Mouse (Mus musculus) CD4-positive, CD25-positive, alpha-beta regulatory T cell, adult 2 months (primary cell): Measurements from ENCODE around the gene Fam24a.

Source experiments
- DNase-seq: peaks from one replicate; pipeline ENCODE4 v3.0.0-alpha.2; 2012; ENCODE audit warnings: low read depth, low spot score

Fam24a gene

GRCm38 (mm10) chr7:131333564-131333963 is at the start of gene Fam24a:
Gene Fam24a (plus strand): TSS chr7:131333864.
- no peak for DNase-seq

DNA sequence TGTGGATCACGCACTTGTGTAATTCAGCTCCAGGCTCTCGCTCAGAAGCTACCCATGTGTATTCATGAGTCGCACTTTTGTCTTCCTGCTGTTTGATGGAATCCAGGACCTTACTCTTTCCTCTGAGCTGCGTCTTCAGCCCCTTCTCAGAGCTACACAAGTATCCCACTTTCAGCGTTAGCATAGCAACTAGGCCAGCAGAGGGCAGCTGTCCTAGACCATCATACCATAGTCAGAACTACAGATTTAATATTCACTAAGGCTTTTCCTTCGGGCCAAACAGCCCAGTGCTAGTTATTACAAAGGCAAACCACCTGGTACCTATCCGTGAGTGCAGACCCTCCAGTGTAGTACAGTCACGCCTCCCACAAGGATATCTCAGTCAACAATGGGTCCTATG is 36.5 kb upstream of the Fam24a start:
- DNase-seq = no peak

- no peak for DNase-seq
These were observed 30.3 kb upstream of the Fam24a start for GRCm38 (mm10) chr7:131303340-131303739.

DNA sequence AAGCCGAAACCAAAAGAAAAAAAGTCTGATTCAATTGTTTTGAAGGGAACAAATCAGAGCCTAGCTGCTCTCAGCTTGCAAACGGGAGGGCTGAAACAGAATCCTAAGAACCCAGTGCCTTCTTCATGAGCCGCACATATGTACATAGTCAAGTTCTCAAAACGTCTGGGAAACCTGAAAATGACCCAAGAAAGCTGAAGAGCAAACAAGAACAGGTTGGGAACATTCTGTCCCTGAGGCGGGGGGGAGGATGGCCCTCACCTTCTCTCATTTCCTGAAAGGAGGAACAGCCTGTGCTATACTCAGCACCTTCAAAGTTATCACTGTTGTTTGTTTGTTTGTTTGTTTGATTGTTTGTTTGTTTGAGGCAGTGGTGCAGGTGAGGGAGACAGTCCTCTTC is 26.9 kb upstream of the Fam24a start:
- no peak for DNase-seq

DNA sequence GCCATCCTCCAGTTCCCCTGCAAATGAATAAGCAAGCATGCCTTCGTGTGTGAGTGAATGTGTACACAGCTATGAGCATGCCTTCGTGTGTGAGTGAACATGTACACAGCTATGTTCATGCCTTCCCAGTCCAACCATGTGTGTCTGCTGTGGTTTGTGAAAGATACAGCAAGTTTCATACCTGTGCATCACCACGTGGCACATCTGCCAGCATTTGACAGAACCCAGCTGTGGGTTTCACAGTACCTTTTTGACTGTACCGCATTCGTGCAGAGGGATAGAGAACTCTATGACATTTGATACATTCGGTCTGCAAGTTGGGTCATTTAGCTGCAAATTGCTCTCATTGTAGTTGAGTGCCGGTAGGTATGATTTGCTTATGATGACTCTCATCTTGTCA is 19.2 kb upstream of the Fam24a start:
- DNase-seq = no peak

- no peak for DNase-seq
These were observed 16.1 kb upstream of the Fam24a start for GRCm38 (mm10) chr7:131317587-131317986.

- DNase-seq = no peak
These were observed 15.3 kb upstream of the Fam24a start for GRCm38 (mm10) chr7:131318340-131318739.

DNA sequence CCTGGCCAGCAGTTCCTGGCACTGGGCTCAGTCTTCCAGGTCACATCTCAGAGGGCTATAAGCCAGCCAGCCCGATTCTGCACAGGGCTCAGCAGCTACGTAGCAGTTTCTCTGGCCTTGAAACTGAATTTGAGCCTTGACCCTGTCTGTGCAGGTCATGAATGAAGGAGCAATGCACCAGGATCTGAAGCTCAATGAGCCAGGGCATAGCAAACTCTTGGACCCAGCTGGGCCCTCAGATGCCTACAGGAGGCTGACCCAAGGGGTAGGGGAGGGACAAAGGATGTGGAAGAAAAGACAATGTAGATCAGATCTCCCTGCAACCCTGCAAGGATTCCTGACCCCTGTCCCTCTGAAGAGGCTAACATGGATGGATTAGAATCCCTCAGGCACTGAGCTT is 11.5 kb upstream of the Fam24a start, which contains the start of gene Cuzd1:
Gene Cuzd1, minus strand, starts transcription at position 101 of the 400 bp plus-strand sequence.
- DNase-seq = no peak

DNA sequence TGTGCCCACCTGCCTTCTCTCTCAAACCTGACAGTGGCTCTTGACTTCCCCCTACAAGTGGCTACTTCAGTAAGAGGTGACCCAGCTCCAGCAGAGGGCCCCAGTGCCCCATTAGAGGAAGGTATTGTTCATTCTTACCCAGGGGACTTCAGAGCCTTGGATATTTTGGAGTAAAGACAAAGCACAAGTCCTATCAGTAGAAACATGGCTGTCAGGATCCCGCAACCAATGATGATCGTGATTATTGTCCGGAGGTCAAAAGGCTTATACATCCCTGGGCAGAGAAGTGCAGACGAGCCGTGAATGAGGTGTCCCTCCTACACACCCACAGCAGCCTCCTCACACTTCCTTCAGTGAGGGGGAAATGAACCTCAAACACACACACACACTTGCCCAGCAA is 6.6 kb upstream of the Fam24a start:
- no peak for DNase-seq

GRCm38 (mm10) chr7:131329416-131329815 is 4.2 kb upstream of the Fam24a start, which contains the start of gene Fam24b:
Gene Fam24b (minus strand): TSS chr7:131329516.
- DNase-seq = no peak

GRCm38 (mm10) chr7:131331688-131332087 is 2.0 kb upstream of the Fam24a start:
- DNase-seq = no peak

GRCm38 (mm10) chr7:131337502-131338068 is 3.9 kb downstream of the Fam24a start:
- no peak for DNase-seq

DNA sequence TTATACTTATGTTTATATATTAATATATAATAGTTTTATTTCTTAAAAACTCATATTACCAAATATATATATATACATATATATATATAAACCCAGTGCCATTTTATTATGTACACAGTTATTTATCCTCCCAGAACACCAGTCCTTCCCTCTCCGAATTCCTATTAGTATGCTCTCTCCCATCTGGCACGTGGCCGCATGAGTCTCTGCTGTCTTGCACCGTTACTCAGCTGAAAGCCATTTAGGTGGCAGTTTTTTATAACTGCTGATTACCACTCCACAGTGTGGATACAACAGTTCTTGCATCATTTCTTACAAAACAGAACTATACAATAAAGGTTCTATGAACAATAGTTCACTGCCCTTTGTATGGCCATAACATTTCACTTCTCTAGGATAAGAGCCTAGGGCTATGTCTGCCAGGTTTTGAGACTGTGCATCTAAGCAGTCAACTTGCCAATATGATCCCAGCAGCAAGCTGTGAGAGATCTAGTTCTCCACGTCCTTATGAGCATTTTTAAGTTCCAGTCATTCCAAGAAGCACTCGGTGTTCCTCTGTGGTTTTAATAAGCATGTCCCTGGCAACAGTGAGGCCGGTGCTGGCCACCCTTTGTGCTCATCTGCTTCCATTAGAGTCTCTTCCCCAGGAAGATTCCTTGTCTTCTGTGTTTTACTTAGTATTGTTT is 12.3 kb downstream of the Fam24a start:
- DNase-seq = no peak

DNA sequence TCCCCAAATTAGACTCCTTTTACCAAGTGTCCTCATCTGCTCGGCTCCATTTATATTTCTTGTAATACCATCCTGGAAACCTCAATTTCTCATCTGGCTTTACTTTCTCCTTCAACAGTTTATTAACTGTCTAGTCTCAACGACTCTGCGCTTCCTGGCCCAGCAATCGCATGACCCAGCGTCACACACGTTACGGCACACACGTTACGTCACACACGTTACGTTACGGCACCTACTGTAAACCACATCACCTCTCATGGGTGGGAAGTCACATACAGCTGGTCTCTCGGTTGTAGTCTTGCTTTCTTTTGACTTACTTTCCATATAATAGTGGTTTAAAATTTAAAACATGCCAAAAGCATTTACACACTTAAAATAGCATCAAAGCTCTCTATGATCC is 22.4 kb downstream of the Fam24a start:
- no peak for DNase-seq

GRCm38 (mm10) chr7:131362269-131362614 is 28.6 kb downstream of the Fam24a start:
- DNase-seq = no peak

DNA sequence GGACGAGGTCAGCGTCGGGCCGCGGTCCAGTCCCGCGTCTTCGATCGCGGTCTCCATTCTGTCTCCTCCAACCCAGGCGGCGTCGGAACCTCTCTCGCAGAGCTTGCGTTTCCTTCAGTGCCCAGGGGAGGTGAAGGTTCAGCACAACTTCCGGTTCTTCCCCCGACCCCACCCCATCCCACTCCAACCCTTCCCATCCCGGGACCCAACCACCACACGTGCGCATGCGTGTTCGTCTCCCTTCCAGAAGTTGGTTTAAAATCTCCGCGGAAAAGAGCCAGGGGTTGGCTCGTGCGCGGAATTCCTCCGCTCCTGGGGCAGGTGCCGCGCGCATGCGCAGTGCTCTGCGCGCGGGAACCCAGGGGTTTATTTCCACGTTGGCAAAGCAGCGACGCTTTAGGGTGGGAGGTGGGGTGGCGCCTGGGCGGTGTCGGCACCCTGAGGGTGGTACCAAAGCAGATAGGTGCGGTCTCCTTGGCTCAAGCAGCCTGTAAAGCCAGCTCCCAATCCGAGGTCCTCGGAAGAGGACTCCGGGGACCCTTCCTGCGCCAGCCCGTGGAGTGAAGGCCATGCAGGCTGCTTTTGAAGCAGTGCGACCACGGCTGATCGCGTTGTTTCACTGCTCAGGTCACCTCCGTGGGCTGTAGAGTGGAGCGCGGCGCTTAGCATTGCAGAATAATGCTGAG is 29.1 kb downstream of the Fam24a start, which contains the start of gene 2310057M21Rik:
Gene 2310057M21Rik, minus strand, starts transcription at position 145 of the 686 bp plus-strand sequence.
- peak; percentile 92 for DNase-seq

GRCm38 (mm10) chr7:131364131-131364530 is 30.5 kb downstream of the Fam24a start:
- no peak for DNase-seq

- DNase-seq = peak; percentile 93
These were observed 37.2 kb downstream of the Fam24a start, which contains the start of gene Pstk for GRCm38 (mm10) chr7:131370648-131371469. Gene Pstk (plus strand): TSS chr7:131371141.

GRCm38 (mm10) chr7:131371470-131371860 is 37.8 kb downstream of the Fam24a start:
- no peak for DNase-seq

GRCm38 (mm10) chr7:131371880-131372651 is 38.4 kb downstream of the Fam24a start:
- peak; percentile 39 for DNase-seq
